Mouse (Mus musculus) urinary bladder, postnatal 14 days (tissue): ENCODE measurements around the gene Fbxl21.

Experiments
- DNase-seq: peaks from one replicate; pipeline ENCODE4 v3.0.0; 2021; ENCODE audit warnings: low spot score

Fbxl21 gene

DNA sequence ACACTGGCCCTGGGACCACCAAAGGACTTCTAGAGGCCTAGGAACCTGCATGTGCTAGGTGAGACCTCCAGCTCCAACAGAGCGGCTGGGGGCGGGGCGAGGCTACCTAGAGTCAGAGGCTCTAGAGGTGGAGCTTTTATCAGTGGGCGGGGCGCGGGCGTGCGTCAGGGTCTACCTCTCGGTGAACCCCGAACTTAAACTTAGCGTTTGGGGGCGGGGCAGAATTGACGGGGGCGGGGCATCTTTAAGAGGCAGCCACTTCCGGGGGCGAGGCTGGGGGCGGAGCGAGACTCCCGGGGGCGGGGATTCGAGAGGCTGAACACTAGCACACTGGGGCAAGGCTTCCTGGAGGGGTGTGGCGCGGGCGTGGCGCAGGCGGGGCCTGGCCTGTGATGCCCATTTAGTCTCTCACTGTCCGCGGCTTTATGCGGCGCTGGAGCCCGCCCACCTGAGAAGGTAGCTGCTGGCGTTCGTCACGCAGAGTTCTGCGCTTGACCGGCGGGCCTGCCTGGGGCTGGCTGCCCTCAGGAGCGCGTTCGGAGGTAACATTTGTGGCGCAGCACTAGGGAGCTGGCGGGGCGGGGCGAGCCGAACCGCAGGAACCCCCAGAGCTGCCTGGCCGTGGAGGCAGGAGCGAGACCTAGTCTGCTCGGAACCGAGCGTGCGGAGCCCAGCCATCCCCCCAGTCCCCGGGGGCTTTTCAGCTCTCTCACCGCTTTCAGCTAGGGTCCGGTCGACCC is at the start of gene Fbxl21:
TSS of gene Fbxl21 (plus strand) at position 392 of the 740 bp plus-strand sequence.
- DNase-seq = peak; percentile 95

DNA sequence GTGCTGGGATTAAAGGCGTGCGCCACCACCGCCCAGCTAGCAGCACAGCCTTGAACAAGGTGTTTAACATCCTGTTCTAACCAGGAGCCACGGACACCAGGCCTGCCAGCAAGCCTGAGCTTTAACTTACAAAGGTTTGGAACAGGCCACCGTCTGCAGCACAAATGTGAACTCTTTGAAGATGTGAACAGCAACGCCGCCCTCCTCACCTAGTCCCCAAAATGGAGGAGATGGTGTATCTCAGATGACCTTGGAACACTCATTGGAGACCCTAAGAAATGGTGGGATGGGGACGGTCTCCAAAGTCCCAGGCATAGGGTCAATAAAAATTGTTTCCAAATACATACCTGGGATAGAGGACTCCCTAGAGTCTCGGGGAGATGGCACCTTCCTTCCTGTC is 49.6 kb upstream of the Fbxl21 start:
- no peak for DNase-seq

DNA sequence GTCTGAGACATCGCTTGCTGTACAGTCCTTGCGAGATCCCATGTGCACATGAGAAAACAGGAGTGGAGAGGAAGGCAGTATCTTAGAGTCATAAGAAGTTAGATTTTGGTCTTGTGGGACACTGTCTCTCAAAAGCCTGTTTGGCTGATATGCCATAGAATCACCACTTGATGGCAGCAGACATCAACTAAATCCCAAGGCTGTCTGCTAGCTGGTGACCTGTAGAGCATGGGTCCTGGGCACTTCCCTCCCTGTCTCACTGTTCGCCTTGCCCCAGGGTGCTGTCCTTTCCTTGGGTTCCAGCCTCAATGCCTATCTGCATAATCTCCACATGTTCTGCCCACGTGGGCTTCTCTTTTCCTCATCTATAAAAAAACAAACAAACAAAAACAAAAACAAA is 46.9 kb upstream of the Fbxl21 start:
- DNase-seq = peak; percentile 30

GRCm38 (mm10) chr13:56476790-56477189 is 45.5 kb upstream of the Fbxl21 start:
- DNase-seq = no peak

DNA sequence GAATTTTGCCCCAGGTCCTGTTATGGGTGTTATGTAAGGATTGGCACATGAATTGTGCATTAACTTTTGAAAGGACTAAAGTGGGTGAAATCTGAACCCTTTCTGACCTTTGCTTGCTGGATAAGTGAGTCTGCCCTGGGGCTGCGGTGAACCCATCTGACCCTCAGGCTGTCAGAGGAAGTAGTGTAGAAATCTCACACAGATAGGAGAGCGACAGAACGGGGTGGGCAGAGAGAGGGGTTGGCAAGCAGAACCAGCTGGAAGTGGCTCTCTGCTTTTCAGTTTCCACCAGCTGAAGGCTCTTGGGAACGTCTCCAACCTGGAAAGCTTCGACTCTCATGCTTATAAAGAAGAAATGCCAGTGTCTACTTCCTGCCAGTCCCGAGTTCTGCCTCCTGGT is 45.0 kb upstream of the Fbxl21 start:
- DNase-seq = no peak

- no peak for DNase-seq
Observed at GRCm38 (mm10) chr13:56478027-56478426, 44.2 kb upstream of the Fbxl21 start.

DNA sequence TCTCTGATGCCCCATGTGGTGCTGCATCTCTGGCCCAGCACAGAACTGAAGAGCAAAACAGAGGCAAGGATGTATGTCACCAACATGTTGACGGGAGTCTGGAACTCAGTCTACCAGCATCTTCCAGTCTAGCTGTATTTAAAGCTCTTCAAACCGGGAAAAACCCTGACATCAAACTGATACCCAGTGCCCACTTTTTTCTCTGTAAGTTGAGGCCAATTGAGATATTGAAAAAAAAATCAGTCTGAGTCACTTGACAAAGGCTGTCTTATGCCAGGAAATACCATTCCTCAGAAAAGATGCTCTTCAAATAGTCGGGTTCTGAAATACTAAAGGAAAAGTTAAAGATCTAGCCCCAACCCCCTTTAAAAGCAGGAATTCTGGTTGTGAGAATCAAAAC is 40.1 kb upstream of the Fbxl21 start, which contains the start of gene Il9:
TSS of gene Il9 (minus strand) at position 101 of the 400 bp plus-strand sequence.
- no peak for DNase-seq

DNA sequence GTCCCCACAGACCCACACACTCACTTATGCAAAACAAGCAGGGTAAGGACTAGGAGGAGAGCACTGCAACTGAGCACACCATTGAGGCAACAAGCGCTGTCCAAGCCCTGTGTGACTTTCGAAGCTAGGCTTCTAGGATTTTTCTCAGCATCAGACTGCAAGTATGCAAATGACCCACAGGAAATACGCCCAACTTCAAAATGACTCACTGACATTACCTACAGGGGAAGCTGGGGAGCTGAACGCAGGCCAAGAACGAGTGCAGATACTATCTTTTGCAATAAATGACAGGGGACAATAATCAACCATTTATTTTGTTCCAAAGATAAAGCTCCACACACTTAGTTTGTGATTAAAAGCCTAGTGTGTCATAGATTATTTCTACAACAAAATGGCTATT is 34.3 kb upstream of the Fbxl21 start:
- peak; percentile 31 for DNase-seq

DNA sequence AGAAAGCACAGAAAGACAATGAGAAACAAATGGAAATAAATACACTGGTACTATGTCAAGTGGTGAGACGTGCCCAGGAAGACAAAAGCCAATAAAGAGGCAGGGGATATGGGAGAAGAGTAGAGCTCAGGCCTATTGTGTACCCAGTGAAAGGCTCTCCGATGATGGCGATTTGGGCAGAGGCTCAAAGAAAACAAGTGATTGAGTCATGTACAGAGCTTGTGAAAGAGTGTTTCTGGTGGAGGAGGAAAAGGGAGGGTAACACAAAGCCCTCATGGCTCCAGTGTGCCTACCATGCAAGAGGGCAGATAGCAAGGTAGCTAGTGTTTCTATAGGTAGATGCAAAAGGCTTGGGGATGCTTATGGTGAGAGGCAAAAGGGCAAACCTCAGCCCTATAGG is 27.8 kb upstream of the Fbxl21 start:
- DNase-seq = no peak

GRCm38 (mm10) chr13:56500132-56500531 is 22.1 kb upstream of the Fbxl21 start:
- DNase-seq = no peak

- no peak for DNase-seq
Observed at GRCm38 (mm10) chr13:56500636-56501035, 21.6 kb upstream of the Fbxl21 start.

- DNase-seq = no peak
Observed at GRCm38 (mm10) chr13:56501866-56502420, 20.3 kb upstream of the Fbxl21 start.

- DNase-seq = no peak
Observed at GRCm38 (mm10) chr13:56506871-56507496, 15.3 kb upstream of the Fbxl21 start.

DNA sequence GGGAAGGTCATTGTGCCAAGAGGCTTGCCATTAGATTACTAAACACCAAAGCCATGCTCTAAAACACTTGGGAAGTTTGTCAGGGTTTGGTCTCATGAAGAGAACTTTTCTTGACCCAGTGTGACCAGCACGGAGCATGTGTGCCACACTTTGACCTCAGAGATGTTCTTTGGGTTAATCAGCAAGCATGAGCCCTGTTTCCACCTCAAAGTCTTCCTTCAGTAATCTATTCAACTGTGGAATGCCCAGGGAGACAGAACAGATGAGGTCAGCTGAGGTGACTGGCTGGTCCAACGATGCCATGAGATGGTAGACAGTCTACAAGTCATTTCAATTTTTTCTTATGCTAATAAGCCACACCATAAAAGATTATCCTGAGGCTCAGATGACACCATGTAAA is 12.5 kb upstream of the Fbxl21 start:
- DNase-seq = no peak

DNA sequence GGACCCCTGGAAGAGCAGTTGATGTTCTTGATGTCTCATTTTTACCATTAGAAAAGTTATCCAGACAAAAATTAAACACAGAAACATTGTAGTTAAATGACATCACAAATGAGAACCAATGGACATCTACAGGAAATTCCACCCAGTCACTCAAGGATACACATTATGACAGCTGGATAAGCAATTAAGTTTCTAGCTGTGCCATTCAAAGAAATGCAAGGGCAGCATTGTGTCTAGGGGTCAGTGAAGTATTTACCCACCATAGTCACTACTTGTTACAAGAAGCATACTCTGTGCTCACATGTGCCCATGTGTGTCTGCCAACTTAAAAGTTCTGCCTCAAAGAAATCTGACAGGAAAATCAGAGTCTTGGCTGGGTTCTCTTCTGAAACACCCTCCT is 8.7 kb upstream of the Fbxl21 start:
- no peak for DNase-seq

DNA sequence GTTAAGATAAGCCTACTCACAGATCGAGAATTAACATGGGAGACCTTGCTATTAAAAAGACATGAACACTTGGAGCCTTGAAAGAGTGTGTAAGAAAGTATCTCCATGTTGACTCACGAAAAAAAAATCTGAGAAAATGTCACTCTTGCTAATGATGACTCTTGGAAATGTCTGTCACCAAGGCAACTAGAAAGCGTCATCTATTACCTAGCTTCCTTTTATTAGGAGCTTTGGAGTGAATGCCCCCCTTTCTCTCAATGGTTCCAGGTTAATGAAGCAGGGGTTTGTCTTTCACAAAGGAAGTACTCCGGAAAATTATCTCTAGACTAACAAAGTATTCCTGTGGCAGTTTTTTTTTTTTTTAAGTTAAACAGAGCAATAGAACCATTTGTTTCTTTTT is 6.0 kb upstream of the Fbxl21 start:
- DNase-seq = no peak

GRCm38 (mm10) chr13:56516816-56517215 is 5.5 kb upstream of the Fbxl21 start:
- no peak for DNase-seq

DNA sequence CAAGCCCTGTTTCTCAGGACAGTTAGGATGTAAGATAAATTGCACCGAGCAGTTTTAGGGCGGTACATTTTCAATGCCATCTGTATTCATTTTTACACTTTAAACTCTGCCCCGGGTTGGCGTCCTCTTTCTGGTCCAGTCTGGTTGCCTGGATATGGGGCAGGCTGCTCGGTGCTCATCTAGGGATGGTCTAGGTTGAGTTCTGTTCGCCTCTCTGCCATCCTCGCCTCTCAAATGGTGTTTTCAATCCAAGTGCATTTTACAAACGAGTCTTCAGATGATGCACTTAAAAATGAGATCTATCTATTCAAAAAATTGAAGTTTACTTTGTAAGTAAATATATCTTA is 522 bp downstream of the Fbxl21 start:
- DNase-seq = no peak

DNA sequence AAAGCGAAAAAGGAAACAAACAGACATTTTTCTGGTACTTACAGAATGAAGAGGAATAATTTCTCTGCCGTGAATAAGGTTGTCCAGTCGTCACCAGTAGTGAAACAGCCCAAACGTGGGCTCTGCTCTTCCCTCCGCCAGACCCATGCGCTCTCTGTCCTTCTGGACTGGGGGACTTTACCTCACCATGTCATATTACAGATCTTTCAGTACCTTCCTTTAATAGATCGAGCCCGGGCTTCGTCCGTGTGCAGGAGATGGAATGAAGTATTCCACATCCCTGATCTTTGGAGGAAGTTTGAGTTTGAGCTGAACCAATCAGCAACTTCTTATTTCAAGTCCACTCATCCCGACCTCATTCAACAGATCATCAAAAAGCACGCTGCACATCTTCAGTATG is 4.6 kb downstream of the Fbxl21 start:
- no peak for DNase-seq

GRCm38 (mm10) chr13:56527846-56528245 is 5.6 kb downstream of the Fbxl21 start:
- no peak for DNase-seq

- DNase-seq = no peak
Observed at GRCm38 (mm10) chr13:56528281-56528680, 6.0 kb downstream of the Fbxl21 start.

DNA sequence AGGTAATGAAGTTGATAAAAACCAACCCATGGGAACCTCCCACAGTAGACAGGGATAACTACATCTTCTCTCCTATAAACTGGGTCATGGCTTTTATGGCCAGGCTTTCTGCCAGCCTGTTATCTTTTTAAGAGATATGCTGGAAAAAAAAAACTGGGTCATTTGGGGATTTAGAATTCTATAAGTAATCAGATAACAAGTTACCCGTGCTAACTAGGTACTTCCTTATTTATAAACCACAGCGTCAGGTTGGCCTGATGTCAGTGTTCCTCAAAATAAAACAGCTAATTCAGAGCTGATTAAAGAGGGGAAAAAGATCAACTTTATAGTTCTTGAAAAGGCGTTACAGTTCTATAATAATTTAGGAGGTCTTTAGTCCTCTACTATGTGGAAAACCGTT is 6.8 kb downstream of the Fbxl21 start:
- no peak for DNase-seq

- DNase-seq = no peak
Observed at GRCm38 (mm10) chr13:56529685-56530084, 7.4 kb downstream of the Fbxl21 start.

DNA sequence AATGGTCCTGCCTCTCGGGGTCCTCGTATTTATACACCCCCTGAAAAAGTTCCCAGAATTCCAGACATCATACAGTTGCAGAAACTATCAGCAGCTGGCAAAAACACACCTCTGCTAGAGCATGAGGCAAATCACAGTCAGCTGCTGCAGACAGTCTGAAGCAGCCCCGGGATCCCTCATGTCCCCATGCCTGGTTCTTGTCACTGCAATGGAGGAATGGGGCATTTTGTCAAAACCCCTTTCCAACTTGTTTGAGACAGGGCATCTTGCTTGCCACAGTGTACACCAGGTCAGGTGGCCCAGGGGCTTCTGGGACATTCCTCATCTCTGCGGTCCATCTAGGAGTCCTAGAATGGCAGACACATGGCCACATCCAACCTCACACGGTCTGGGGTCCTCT is 12.7 kb downstream of the Fbxl21 start:
- no peak for DNase-seq
